Mouse (Mus musculus): Measurements from ENCODE around the gene Utf1. TPM values are rescaled to one million over a fixed set of nuclear protein-coding genes. Genes with fewer than 3 reads are reported as not detected.

The Utf1 gene
- polyA plus RNA-seq, 1 experiment from 2014 or later = 0.28 TPM

MicroRNAs within 50 kb of the gene (microRNA counts, 519-probe panel; counts per million panel counts)
- microRNA mmu-miR-202-3p (1,425 counts per million, percentile 46 among the panel's probes with 10 or more counts), microRNA mmu-miR-202-5p (3,136 counts per million, percentile 72 among the panel's probes with 10 or more counts)

Small RNA genes within 50 kb of the gene (microRNA-seq; reads per million reads assigned to microRNA genes)
- not detected for gene Mir202
- gene Mir7062 = not detected
- gene mmu-mir-7686 = not detected

Other genes with a start within 250 kb of the Utf1 start
- gene Adgra1, start 109.6 kb upstream of the Utf1 start, polyA plus RNA-seq (2015; fragmentation: Nextera tagmentation; extraction: Ambion mirVana) = 1.4 and 2.7 TPM in 2 replicates
- gene Kndc1, start 49.1 kb upstream of the Utf1 start, polyA plus RNA-seq (2015; fragmentation: Nextera tagmentation; extraction: Ambion mirVana) = 0.11 and 0.15 TPM in 2 replicates
- gene 6430531B16Rik, start 35.0 kb downstream of the Utf1 start, polyA plus RNA-seq (2015; fragmentation: Nextera tagmentation; extraction: Ambion mirVana) = 0.85 and 1.1 TPM in 2 replicates
- gene Adam8, start 48.8 kb downstream of the Utf1 start, polyA plus RNA-seq (2015; fragmentation: Nextera tagmentation; extraction: Ambion mirVana) = 2.4 and 3.3 TPM in 2 replicates
- gene Zfp511, start 92.6 kb downstream of the Utf1 start, polyA plus RNA-seq (2015; fragmentation: Nextera tagmentation; extraction: Ambion mirVana) = 41.0 and 42.4 TPM in 2 replicates
- 66.3 and 70.1 TPM in 2 replicates for gene Tubgcp2, start 92.9 kb downstream of the Utf1 start, polyA plus RNA-seq (2015; fragmentation: Nextera tagmentation; extraction: Ambion mirVana)
- gene Msx3, start 105.3 kb downstream of the Utf1 start, polyA plus RNA-seq (2015; fragmentation: Nextera tagmentation; extraction: Ambion mirVana) = 0.20 TPM in 1 of 2 replicates, not detected in the other
- gene Caly, start 138.8 kb downstream of the Utf1 start, polyA plus RNA-seq (2015; fragmentation: Nextera tagmentation; extraction: Ambion mirVana) = 3.1 and 4.0 TPM in 2 replicates
- 2.2 TPM in 1 of 2 replicates, not detected in the other for gene Prap1, start 149.6 kb downstream of the Utf1 start, polyA plus RNA-seq (2015; fragmentation: Nextera tagmentation; extraction: Ambion mirVana)
- gene Fuom, start 158.7 kb downstream of the Utf1 start, polyA plus RNA-seq (2015; fragmentation: Nextera tagmentation; extraction: Ambion mirVana) = 26.0 and 26.9 TPM in 2 replicates
- gene Paox, start 172.0 kb downstream of the Utf1 start, polyA plus RNA-seq (2015; fragmentation: Nextera tagmentation; extraction: Ambion mirVana) = 18.1 and 19.2 TPM in 2 replicates
- gene Echs1, start 172.7 kb downstream of the Utf1 start, polyA plus RNA-seq (2015; fragmentation: Nextera tagmentation; extraction: Ambion mirVana) = 170 and 172 TPM in 2 replicates
- 21.1 and 24.2 TPM in 2 replicates for gene Mtg1, start 193.8 kb downstream of the Utf1 start, polyA plus RNA-seq (2015; fragmentation: Nextera tagmentation; extraction: Ambion mirVana)
- gene Sprn, start 211.1 kb downstream of the Utf1 start, polyA plus RNA-seq (2015; fragmentation: Nextera tagmentation; extraction: Ambion mirVana) = 0.72 TPM in 2 replicates
- not detected in 2 replicates for gene Olfr522, start 221.0 kb downstream of the Utf1 start, polyA plus RNA-seq (2015; fragmentation: Nextera tagmentation; extraction: Ambion mirVana)
- gene Olfr523, start 229.4 kb downstream of the Utf1 start, polyA plus RNA-seq (2015; fragmentation: Nextera tagmentation; extraction: Ambion mirVana) = 0.07 TPM in 1 of 2 replicates, not detected in the other

Measured in embryonic facial prominence, embryonic 13.5 days (tissue).